Mouse (Mus musculus) intestine, postnatal 0 days (tissue): ENCODE results near the gene Pard3. TPM values are rescaled to one million over a fixed set of nuclear protein-coding genes. Genes with fewer than 3 reads are reported as not detected.

ENCODE experiments used
- ATAC-seq: fragments of 200-750 bp; cut with Nextera tagmentation; 2 replicates; pipeline ENCODE4 v1.8.0; 2017; ENCODE audit warnings: mild to moderate bottlenecking, moderate TSS enrichment, moderate library complexity
- H3K27ac ChIP-seq: fragments of 300-500 bp; sonication (generic); 2 replicates; pipeline ENCODE4 v1.5.1; 2014; ENCODE audit warnings: mild to moderate bottlenecking, low read depth, low read length, moderate library complexity
- H3K27me3 ChIP-seq: fragments of 300-500 bp; sonication (generic); replicated peaks from 2 replicates; pipeline ENCODE4 v1.6.1; 2014; ENCODE audit warnings: low read length, mixed read lengths; ENCODE audit not compliant: control insufficient read depth, insufficient read depth
- H3K36me3 ChIP-seq: fragments of 300-500 bp; sonication (generic); 2 replicates; pipeline ENCODE4 v1.6.1; 2014; ENCODE audit warnings: mild to moderate bottlenecking, moderate library complexity; ENCODE audit not compliant: control insufficient read depth, insufficient read depth
- H3K4me1 ChIP-seq: fragments of 300-500 bp; sonication (generic); replicated peaks from 2 replicates; pipeline ENCODE4 v1.6.1; 2014; ENCODE audit warnings: antibody characterized with exemption, low read length, mixed read lengths; ENCODE audit not compliant: control insufficient read depth, insufficient read depth
- H3K4me2 ChIP-seq: fragments of 300-500 bp; sonication (generic); replicated peaks from 2 replicates; pipeline ENCODE4 v1.6.1; 2014; ENCODE audit warnings: low read depth, mild to moderate bottlenecking, moderate library complexity
- H3K4me3 ChIP-seq: fragments of 300-500 bp; sonication (generic); 2 replicates; pipeline ENCODE4 v1.5.1; 2014; ENCODE audit warnings: low read depth, low read length
- H3K9ac ChIP-seq: fragments of 300-500 bp; sonication (generic); 2 replicates; pipeline ENCODE4 v1.6.1; 2014; ENCODE audit warnings: mild to moderate bottlenecking, low read depth, low read length
- H3K9me3 ChIP-seq: fragments of 300-500 bp; sonication (generic); 2 replicates; pipeline ENCODE4 v1.6.1; 2016; ENCODE audit warnings: mixed run types; ENCODE audit not compliant: control insufficient read depth
- CTCF ChIP-seq: sonication (generic); IDR thresholded peaks from 2 replicates; pipeline ENCODE4 v1.5.1; 2016; ENCODE audit warnings: low read depth, mild to moderate bottlenecking, control low read depth, antibody characterized with exemption, moderate library complexity
- WGBS: fragments of 180-500 bp; shearing (Covaris S2); extraction: QIAGEN DNeasy Blood & Tissue Kit; methylation state at CpG from one replicate; pipeline ENCODE4 v1.1.7; 2014; 5-methylcytosine and 5-hydroxymethylcytosine counted together
- polyA plus RNA-seq: library from polyadenylated mRNA; unstranded; fragments of >200 nt; fragmentation: Nextera tagmentation; extraction: Ambion mirVana; gene quantifications from 2 replicates; pipeline ENCODE4 v1.2.1, GENCODE M21; 2015

The Pard3 gene
- polyA plus RNA-seq, 1 experiment from 2014 or later, result 12.5 TPM

DNA sequence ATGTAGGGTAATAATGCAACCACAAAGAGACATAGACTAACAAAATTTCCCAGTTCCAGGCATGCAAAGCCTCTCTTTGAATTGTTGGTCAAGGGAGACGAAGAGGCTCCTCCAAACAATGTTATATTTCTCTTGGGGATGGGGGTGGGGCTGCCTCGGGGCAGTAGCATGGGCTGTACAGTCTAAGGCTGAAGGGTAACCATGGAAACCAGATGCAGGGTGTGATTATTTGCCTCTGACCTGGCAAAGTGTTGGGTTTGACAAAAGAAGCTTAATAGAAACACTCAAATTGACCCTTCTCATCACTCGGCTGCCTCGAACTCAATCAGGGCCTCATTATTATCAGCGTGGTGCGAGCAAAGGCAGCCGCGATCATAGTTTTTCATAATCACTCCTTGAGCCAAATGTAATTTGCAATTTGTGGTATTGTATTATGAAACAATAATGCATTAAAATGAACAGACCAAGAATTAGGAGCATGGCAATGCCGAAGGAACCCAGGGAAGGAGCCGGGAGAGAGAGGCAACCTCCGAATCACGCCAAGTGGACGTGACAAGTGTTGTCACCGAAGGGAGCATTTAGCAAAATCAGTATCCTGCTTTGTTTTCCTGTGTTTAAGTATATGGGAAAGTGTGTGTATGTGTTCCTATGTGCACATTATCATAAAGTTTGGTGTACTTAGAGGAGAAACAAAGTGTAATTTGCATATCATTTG lies 387.4 kb downstream of the Pard3 start:
- Histone ChIP-seq H3K27ac (no peak overlapping the region), H3K27me3 (no peaks in the 10 kb centered on the region), H3K4me2 (no peak overlapping the region), H3K36me3 (no peaks in the 10 kb centered on the region), H3K4me1 (no peaks in the 10 kb centered on the region), H3K9ac (no peak overlapping the region), H3K4me3 (no peak overlapping the region), H3K9me3 (no peaks in the 10 kb centered on the region)
- WGBS, result 83% methylated on average over 14 of the region's 14 CpGs
- TF ChIP-seq CTCF, result no peak
- ATAC-seq, result no peak

DNA sequence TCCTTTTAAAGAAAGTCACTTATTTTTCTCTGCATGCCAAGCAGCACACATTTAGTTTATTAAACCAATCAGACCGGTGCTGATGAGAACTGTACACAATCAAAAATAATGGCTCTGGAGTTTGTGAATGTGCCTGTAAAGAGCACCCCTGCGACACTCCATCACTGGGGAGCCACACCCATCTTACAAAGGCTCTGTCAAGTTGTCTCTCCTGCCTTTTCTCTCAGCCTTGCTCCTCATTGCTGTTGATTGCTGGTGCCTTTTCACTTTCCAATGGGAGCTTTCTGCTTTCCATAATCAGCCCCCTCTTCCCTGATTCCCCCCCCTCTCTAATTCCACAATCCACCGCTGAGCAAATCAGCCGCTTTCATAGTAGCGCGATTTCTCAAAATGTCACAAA lies 388.7 kb downstream of the Pard3 start:
- H3K4me2 ChIP-seq, result no peak overlapping the region
- no peaks in the 10 kb centered on the region for H3K4me1 ChIP-seq
- H3K36me3 ChIP-seq, result no peaks in the 10 kb centered on the region
- H3K4me3 ChIP-seq, result no peak overlapping the region
- H3K27ac ChIP-seq, result no peak overlapping the region
- no peak for TF ChIP-seq CTCF
- H3K9ac ChIP-seq, result no peak overlapping the region
- no peak for ATAC-seq
- H3K9me3 ChIP-seq, result no peaks in the 10 kb centered on the region
- no peaks in the 10 kb centered on the region for H3K27me3 ChIP-seq
- WGBS, result 94% methylated on average over 6 of the region's 6 CpGs

DNA sequence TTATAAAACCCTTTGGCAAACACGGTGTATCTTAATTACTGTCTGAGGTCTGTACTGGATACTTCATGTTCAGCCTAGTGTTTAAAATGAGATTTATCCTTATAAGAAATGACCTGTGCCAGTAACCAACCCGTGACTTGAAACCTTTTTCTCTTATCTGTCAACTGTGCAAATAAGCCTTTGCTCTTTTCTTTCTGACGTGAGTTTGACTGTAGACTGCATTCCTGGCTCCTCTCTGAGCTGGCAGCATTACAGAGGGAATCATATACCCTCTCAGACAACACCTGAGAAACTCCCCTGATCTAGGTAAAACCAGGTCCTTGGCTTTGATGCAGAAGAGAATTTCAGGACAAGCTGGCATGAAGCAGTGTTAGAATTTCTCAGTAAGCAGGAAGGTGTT lies 394.2 kb downstream of the Pard3 start:
- ATAC-seq, result no peak
- H3K4me2 ChIP-seq, result no peak overlapping the region
- WGBS, result 53% methylated on average over 3 of the region's 3 CpGs

DNA sequence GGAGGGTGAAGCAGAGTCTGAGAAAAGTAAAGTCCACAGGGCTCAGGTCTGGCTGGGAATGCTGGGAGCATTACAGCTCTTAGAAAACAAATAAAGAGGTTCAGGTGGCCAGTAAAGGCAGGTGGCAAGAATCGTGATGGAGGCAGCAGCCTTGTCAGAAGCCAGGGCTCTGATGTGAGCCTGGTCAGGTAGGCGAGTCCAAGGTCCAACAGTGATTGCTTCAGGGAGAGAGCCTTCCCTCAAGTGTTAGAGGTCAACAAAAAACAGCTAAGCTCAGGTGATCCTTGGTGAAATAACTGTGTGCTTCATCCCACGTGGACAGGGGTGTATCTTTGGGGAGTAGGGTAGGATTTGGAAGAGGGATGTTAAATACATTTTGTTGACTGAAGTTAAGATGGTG lies 397.5 kb downstream of the Pard3 start:
- ATAC-seq, result peak; percentile 75
- no peaks in the 10 kb centered on the region for H3K9me3 ChIP-seq
- no peak overlapping the region for H3K4me3 ChIP-seq
- no peak for TF ChIP-seq CTCF
- H3K4me1 ChIP-seq, result peaks cover 6% of the 10 kb centered on the region; the same call in 1 of the 2 replicates
- WGBS, result 46% methylated on average over 3 of the region's 3 CpGs
- H3K27ac ChIP-seq, result peak overlapping the region; percentile 35
- H3K36me3 ChIP-seq, result no peaks in the 10 kb centered on the region
- H3K27me3 ChIP-seq, result no peaks in the 10 kb centered on the region
- H3K9ac ChIP-seq, result no peak overlapping the region
- H3K4me2 ChIP-seq, result no peak overlapping the region

More for the DNA sequence above, 394.2 kb downstream of the Pard3 start:
- H3K9ac ChIP-seq, result no peak overlapping the region
- TF ChIP-seq CTCF, result no peak
- H3K27me3 ChIP-seq, result no peaks in the 10 kb centered on the region
- H3K9me3 ChIP-seq, result no peaks in the 10 kb centered on the region
- H3K4me1 ChIP-seq, result peaks cover 6% of the 10 kb centered on the region; the same call in 1 of the 2 replicates
- 0 out of 2 replicates have a peak overlapping the region, but pooled peaks have one; percentile 24 for H3K27ac ChIP-seq
- no peaks in the 10 kb centered on the region for H3K36me3 ChIP-seq
- H3K4me3 ChIP-seq, result no peak overlapping the region

DNA sequence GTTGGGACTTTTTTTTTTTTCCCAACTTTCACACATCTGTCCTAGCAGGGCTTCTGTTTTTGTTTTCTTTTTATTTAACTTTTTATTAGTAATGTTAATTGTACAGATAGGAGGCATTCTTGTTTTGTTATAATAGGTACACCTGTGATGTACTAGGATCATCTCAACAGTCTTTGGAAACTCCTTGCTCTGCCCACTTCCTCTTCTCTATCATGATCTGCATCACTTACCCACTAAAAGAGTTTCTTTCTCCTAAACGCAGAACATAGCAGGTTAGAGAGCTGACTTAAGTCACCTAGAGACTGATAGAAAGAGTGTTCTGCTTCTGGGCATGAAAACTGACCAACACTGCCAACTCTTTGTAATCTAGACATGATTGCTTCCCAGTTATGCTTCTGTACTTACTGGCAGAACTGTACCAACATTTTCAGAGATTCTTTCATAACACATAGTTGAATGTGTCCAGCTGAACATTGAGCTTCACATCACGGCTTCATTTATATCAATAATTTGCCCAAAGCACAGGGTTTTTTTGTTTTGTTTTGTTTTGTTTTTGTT lies 398.8 kb downstream of the Pard3 start:
- H3K4me3 ChIP-seq, result no peak overlapping the region
- 89% methylated on average over 2 of the region's 2 CpGs for WGBS
- TF ChIP-seq CTCF, result no peak
- H3K27me3 ChIP-seq, result no peaks in the 10 kb centered on the region
- no peak overlapping the region for H3K27ac ChIP-seq
- peaks cover 6% of the 10 kb centered on the region; the same call in 1 of the 2 replicates for H3K4me1 ChIP-seq
- H3K9ac ChIP-seq, result no peak overlapping the region
- no peaks in the 10 kb centered on the region for H3K9me3 ChIP-seq
- no peak overlapping the region for H3K4me2 ChIP-seq
- no peaks in the 10 kb centered on the region for H3K36me3 ChIP-seq
- no peak for ATAC-seq

DNA sequence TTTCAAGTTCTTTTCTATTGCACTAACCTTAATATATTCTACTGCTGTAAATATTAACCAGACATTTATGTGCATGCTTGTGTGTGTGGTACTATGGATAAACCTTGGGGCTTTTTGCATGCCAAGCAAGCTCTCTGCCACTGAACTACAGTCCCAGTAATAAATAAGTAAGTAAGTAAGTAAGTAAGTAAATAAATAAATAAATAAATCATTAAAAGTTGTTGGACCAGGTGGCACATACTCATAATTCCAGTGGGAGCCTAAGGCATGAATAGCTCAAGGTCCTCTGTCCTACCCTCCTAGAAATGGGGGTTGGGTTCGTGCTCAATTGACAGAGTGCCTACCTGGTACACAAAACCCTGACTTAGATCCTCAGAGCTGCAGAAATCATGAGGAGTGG lies 400.6 kb downstream of the Pard3 start:
- Histone ChIP-seq H3K9ac (no peak overlapping the region), H3K9me3 (no peaks in the 10 kb centered on the region), H3K4me3 (no peak overlapping the region), H3K27ac (no peak overlapping the region), H3K4me1 (peaks cover 6% of the 10 kb centered on the region; the same call in 1 of the 2 replicates), H3K36me3 (no peaks in the 10 kb centered on the region), H3K4me2 (no peak overlapping the region), H3K27me3 (no peaks in the 10 kb centered on the region)
- 100% methylated on average over 1 of the region's 1 CpGs for WGBS
- no peak for ATAC-seq
- TF ChIP-seq CTCF, result no peak
